Mouse (Mus musculus) embryonic facial prominence, embryonic 12.5 days (tissue): ENCODE data around the gene Ghrh. TPM values are rescaled to one million over a fixed set of nuclear protein-coding genes. Genes with fewer than 3 reads are reported as not detected.

ENCODE experiments used
- ATAC-seq: fragments of 200-750 bp; cut with Nextera tagmentation; 2 replicates; pipeline ENCODE4 v1.8.0; 2017; ENCODE audit not compliant: insufficient number of reproducible peaks, insufficient read depth, low FRiP score, low TSS enrichment
- H3K27ac ChIP-seq: fragments of 300-500 bp; sonication (generic); 2 replicates; pipeline ENCODE4 v1.5.1; 2016; ENCODE audit warnings: mild to moderate bottlenecking
- H3K27me3 ChIP-seq: fragments of 300-500 bp; sonication (generic); 2 replicates; pipeline ENCODE4 v1.6.1; 2016; ENCODE audit warnings: mild to moderate bottlenecking, moderate library complexity
- H3K36me3 ChIP-seq: fragments of 300-500 bp; sonication (generic); 2 replicates; pipeline ENCODE4 v1.6.1; 2016; ENCODE audit warnings: mild to moderate bottlenecking
- H3K4me1 ChIP-seq: fragments of 300-500 bp; sonication (generic); 2 replicates; pipeline ENCODE4 v1.6.1; 2016
- H3K4me2 ChIP-seq: fragments of 300-500 bp; sonication (generic); replicated peaks from 2 replicates; pipeline ENCODE4 v1.6.1; 2016; ENCODE audit warnings: mild to moderate bottlenecking, moderate library complexity
- H3K4me3 ChIP-seq: fragments of 300-500 bp; sonication (generic); 2 replicates; pipeline ENCODE4 v1.5.1; 2016; ENCODE audit warnings: mild to moderate bottlenecking
- H3K9ac ChIP-seq: fragments of 300-500 bp; sonication (generic); 2 replicates; pipeline ENCODE4 v1.6.1; 2016; ENCODE audit warnings: mild to moderate bottlenecking, moderate library complexity
- H3K9me3 ChIP-seq: fragments of 300-500 bp; sonication (generic); 2 replicates; pipeline ENCODE4 v1.6.1; 2016; ENCODE audit warnings: mild to moderate bottlenecking, moderate library complexity
- WGBS: fragments of 180-500 bp; shearing (Covaris S2); methylation state at CpG from one replicate; pipeline ENCODE4 v1.1.7; 2016; 5-methylcytosine and 5-hydroxymethylcytosine counted together
- polyA plus RNA-seq: library from polyadenylated mRNA; unstranded; fragments of >200 nt; fragmentation: Nextera tagmentation; extraction: Ambion mirVana; gene quantifications from 2 replicates; pipeline ENCODE4 v1.2.1, GENCODE M21; 2016

Ghrh gene
- polyA plus RNA-seq, 1 experiment from 2014 or later = 2.4 TPM

DNA sequence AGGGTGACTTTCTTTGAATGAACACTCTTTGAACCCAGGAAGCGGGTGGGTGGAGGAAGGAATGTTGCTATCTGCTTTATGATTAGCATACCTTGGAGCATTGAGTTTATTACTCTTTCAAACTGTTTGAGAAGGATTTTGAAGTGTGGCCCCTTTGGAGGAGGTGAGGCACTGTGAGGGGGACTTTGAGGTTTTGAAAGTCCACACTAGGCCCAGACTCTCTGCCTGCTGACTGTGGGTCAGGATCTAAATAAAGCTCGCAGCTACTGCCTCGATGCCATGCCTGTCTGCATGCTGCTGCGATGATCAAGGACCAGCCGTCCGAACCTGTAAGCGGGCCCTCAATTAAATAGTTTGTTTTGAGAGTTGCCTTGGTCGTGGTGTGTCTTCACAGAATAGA, 27.7 kb upstream of the Ghrh start:
- peaks cover 16% of the 10 kb centered on the region for H3K4me1 ChIP-seq
- no peak overlapping the region for H3K9ac ChIP-seq
- no peak for ATAC-seq
- peaks cover 23% of the 10 kb centered on the region; the same call in 1 of the 2 replicates for H3K36me3 ChIP-seq
- no peaks in the 10 kb centered on the region for H3K27me3 ChIP-seq
- WGBS = 56% methylated on average over 8 of the region's 8 CpGs
- no peak overlapping the region for H3K4me2 ChIP-seq
- no peaks in the 10 kb centered on the region for H3K9me3 ChIP-seq
- H3K4me3 ChIP-seq = no peak overlapping the region
- no peak overlapping the region for H3K27ac ChIP-seq

DNA sequence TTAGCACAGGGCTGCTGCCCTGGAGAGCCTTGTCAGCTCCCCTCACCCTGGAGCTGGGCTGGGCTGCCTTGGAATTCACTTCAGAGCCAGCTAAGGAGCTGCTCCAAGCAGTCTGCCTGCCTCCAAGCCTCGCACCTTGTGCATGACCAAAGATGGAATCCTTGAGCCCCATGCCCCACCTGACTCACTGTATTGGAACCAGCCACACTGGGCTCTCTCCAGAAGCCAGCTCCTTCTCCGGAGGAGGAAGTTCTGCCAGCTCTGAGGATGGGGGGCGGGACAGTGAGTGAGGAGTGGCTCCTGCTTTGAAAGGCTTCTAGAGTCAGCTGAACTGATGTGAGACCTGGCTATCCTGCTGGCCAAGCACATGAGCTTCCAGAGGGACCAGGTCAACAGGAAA, 26.4 kb upstream of the Ghrh start:
- H3K27me3 ChIP-seq = no peaks in the 10 kb centered on the region
- peaks cover 11% of the 10 kb centered on the region; the same call in 1 of the 2 replicates for H3K36me3 ChIP-seq
- H3K4me3 ChIP-seq = no peak overlapping the region
- no peak overlapping the region for H3K27ac ChIP-seq
- ATAC-seq = no peak
- WGBS = 82% methylated on average over 3 of the region's 3 CpGs
- no peaks in the 10 kb centered on the region for H3K9me3 ChIP-seq
- H3K4me1 ChIP-seq = peaks cover 18% of the 10 kb centered on the region
- no peak overlapping the region for H3K4me2 ChIP-seq
- no peak overlapping the region for H3K9ac ChIP-seq

DNA sequence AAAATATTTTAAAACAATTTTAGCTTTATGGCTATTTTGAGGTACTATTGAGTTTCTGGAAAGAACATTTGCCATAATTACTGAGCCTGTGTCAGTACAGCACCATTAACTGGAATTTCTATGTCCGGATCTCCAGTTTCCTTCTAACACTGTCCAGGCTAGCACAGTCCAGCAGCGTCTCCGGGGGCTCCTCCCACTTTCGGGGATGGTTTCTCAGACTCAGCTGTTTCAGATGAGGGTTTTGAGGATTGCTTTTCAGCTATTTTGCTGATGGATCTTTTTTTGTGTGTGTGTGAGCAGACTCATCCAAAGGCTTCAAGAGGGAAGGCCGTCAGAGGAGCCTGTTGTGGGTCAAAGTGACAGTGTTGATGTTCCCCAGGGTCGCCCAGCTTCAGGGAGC, 24.4 kb upstream of the Ghrh start:
- peaks cover 25% of the 10 kb centered on the region for H3K4me1 ChIP-seq
- WGBS = 64% methylated on average over 6 of the region's 6 CpGs
- H3K9me3 ChIP-seq = no peaks in the 10 kb centered on the region
- no peak for ATAC-seq
- H3K27me3 ChIP-seq = no peaks in the 10 kb centered on the region
- peaks cover 11% of the 10 kb centered on the region; the same call in 1 of the 2 replicates for H3K36me3 ChIP-seq
- H3K4me3 ChIP-seq = no peak overlapping the region
- H3K27ac ChIP-seq = no peak overlapping the region
- H3K9ac ChIP-seq = no peak overlapping the region
- no peak overlapping the region for H3K4me2 ChIP-seq

DNA sequence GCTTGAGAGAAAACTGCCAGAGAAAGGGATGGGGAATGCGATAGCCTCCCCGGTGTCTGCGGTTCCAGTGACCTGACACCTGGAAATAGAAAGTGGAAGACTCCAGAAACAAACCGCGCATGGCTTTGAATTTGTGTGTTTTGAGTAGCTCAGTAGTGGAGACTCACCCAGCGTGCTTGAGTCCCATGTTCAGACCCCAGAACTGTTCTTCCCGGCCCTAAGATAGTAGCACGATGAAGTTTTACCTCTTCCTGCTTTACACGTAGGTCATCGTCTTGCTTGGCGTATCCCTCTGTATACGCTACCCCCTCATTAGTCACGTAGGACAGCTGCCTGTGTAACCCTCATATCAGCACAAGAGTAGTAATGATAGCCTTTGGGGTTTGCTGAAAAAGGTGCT, 20.7 kb upstream of the Ghrh start:
- Histone ChIP-seq H3K36me3 (peaks cover 6% of the 10 kb centered on the region; the same call in 1 of the 2 replicates), H3K27me3 (no peaks in the 10 kb centered on the region), H3K4me1 (peaks cover 9% of the 10 kb centered on the region), H3K4me2 (peak overlapping the region; percentile 80), H3K9me3 (no peaks in the 10 kb centered on the region), H3K4me3 (peak overlapping the region; percentile 77), H3K9ac (peak overlapping the region; percentile 77), H3K27ac (peak overlapping the region; percentile 88)
- 4% methylated on average over 13 of the region's 13 CpGs for WGBS
- no peak for ATAC-seq

DNA sequence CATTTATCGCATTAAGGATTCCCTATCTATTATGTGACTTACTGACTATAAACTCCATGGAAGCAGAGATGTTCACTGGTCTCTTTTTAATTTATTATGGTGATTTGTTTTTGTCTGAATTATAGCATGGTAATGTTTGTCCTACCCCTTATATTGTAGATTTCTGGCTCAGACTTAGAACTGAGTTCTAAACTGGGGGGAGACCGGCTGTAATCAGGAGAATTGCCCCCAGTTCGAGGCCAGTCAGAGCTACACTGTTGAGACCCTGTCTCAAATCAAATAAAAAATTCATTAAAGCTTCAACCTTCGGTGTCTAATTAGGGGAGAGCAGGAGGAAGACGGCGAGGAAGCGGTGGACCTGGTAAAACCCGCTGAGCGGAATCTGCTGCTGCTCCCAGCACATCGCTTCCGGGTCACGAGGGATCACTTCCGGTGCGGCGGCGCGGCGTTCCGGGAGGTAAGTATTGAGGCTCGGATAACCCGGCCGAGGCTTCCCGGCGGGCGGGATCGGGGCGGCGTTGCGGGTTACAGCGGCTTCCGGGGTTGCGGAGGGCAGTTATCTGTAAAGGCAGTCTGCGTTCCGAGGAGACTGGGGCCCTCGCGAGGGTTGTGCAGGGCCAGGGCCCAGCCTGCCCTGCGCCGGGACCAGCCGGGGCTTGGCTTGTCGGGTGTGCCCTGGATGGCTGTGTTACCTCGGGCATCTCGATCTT, 20.0 kb upstream of the Ghrh start, which contains the start of gene Manbal:
Manbal (plus strand) TSS at position 411 of the 710 bp plus-strand sequence.
- Histone ChIP-seq H3K27me3 (no peaks in the 10 kb centered on the region), H3K4me2 (peak within 1 kb of the TSS; percentile 80), H3K9me3 (no peaks in the 10 kb centered on the region), H3K27ac (peak within 1 kb of the TSS; percentile 88), H3K9ac (peak within 1 kb of the TSS; percentile 77), H3K4me3 (peak within 1 kb of the TSS; percentile 77), H3K4me1 (peaks cover 9% of the 10 kb centered on the region), H3K36me3 (no peaks in the 10 kb centered on the region)
- ATAC-seq = peak; percentile 80
- 4% methylated on average over 42 of the region's 42 CpGs for WGBS

DNA sequence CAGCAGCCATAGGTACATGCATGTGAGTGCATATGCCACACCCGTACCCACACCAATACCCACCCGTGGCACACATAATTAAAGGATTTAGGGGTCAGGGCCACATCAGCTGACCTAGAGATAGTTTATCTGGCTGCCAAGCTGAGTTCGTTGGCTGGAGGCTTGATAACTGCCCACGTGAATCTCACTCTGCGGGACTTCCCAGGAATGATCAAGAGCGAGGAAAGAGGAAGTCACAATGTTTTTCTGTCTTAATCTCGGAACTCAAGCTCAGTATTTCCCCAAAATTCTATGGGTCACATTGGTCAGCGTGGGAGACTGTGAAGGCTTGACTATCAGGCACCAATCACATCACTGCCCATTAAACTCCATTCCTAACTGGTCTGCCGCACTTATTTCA, 19.5 kb upstream of the Ghrh start:
- Histone ChIP-seq H3K9ac (no peak overlapping the region), H3K4me2 (peak overlapping the region; percentile 80), H3K4me3 (no peak overlapping the region), H3K36me3 (no peaks in the 10 kb centered on the region), H3K27ac (no peak overlapping the region), H3K4me1 (peaks cover 9% of the 10 kb centered on the region), H3K9me3 (no peaks in the 10 kb centered on the region), H3K27me3 (no peaks in the 10 kb centered on the region)
- no peak for ATAC-seq
- whole genome bisulfite sequencing = 85% methylated on average over 9 of the region's 9 CpGs

DNA sequence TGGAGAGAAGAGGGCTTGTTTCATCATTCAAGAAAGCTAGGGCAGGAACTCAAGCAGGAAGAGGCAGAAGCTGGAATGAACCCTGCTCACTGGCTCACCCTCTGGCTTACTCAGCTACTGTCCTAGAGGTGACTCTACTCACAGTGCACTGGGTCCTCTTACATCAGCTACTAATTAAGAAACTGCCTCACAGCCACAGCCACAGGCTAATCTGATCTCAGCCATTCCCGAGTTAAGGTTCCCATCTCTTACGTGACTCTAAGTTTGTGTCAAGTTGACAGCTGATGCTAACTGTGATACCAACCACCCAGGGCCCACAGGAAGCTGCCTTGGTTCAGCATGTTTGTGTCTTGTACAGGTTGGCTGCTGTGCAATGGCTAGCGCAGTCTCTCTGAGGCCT, 15.7 kb upstream of the Ghrh start:
- no peak overlapping the region for H3K4me3 ChIP-seq
- no peak overlapping the region for H3K9ac ChIP-seq
- no peak overlapping the region for H3K27ac ChIP-seq
- H3K9me3 ChIP-seq = no peaks in the 10 kb centered on the region
- no peaks in the 10 kb centered on the region for H3K27me3 ChIP-seq
- H3K4me2 ChIP-seq = no peak overlapping the region
- no peak for ATAC-seq
- H3K36me3 ChIP-seq = no peaks in the 10 kb centered on the region
- 61% methylated on average over 3 of the region's 3 CpGs for WGBS
- H3K4me1 ChIP-seq = peaks cover 1% of the 10 kb centered on the region; the same call in 1 of the 2 replicates

DNA sequence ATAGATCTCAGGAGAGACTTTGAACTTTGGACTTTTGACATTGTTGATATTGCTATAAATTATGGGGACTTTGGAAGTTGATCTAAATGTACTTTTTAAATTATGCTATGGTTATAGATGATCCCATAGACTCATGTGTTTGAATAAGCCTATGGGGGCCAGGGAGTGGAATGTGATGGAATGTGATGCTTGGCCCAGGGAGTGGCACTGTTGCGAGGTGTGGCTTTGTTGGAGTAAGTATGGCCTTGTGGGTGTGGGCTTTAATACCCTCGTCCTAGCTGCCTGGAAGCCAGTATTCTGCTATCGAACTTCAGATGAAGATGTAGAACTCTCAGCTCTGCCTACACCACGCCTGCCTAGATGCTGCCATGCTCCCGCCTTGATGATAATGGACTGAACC, 12.7 kb upstream of the Ghrh start:
- no peak for ATAC-seq
- H3K4me1 ChIP-seq = no peaks in the 10 kb centered on the region
- no peak overlapping the region for H3K4me3 ChIP-seq
- H3K27me3 ChIP-seq = no peaks in the 10 kb centered on the region
- H3K9me3 ChIP-seq = no peaks in the 10 kb centered on the region
- H3K4me2 ChIP-seq = no peak overlapping the region
- no peak overlapping the region for H3K9ac ChIP-seq
- 82% methylated on average over 5 of the region's 5 CpGs for WGBS
- no peaks in the 10 kb centered on the region for H3K36me3 ChIP-seq
- H3K27ac ChIP-seq = no peak overlapping the region

DNA sequence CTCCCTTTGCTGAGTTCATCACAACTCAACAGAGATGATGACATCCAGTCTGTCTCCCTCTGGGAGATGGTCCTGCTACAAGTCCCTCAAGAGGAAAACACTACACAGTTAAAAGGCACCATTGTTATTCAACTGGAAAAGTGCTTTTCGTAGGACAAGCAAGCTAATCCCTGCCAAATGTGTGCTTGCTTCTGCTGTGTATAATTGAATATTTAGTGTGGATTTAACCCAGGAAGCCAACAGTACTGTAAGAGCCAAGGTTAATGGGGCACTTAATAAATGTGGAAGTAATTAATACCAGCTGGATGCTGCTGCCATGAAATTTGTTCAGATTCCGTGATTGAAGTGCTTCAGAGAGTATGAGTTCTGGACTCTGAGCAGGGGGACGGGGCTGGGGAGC, 6.8 kb upstream of the Ghrh start:
- 37% methylated on average over 3 of the region's 3 CpGs for WGBS
- Histone ChIP-seq H3K36me3 (no peaks in the 10 kb centered on the region), H3K4me3 (no peak overlapping the region), H3K9me3 (no peaks in the 10 kb centered on the region), H3K4me1 (peaks cover 6% of the 10 kb centered on the region; the same call in 1 of the 2 replicates), H3K9ac (no peak overlapping the region), H3K4me2 (no peak overlapping the region), H3K27ac (no peak overlapping the region), H3K27me3 (no peaks in the 10 kb centered on the region)
- ATAC-seq = no peak

DNA sequence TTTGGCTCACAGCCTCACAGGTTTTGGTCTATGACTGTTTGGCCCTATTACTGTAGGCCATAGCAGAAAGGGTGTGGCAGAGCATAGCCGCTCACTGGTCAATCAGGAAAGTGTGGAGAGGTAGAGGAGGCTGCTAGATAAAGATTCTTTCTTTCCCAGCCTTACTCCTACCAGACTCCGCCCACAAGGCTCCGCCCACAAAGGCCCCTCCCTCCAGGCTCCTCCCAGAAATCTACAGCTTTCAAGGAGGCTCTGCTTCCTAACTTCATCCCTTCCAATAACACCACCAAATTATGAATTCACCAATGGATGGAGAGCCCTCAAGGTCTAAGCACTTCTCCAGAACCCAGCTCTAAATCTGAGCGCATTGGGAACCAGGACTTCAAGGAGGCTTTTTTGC, 5.9 kb upstream of the Ghrh start:
- no peak for ATAC-seq
- 76% methylated on average over 4 of the region's 4 CpGs for WGBS

DNA sequence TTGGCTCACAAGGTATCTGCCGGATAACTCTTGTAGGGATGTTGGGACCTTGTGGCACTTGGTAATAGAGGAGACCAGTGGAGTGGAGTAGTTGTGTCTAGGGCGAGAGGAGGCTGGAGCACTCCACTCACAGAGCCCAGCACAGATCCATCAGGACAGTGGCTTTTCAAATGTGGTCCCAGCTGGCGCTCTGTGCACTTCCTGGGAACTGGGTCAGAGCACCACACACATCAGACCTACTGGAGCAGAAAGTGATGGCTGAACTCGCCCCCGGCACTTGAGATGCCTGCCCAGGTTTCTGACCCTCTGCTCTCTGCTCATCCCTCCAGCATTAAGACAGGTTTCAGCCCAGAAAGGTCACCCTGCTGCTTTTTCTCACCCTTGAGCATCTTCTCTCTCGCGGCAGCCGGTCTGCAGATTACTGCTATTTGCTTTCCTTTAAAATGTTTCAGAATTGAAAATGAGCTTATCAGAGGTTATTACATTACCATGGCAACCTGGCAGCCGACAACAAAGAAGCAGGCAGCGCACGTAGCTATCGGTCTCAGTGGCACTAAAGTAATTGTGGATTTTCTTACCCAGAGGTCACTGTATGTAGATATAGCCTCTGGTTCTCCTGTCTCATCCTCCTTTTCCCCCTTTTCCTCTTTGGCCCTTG, 1.9 kb upstream of the Ghrh start:
- Histone ChIP-seq H3K27me3 (no peaks in the 10 kb centered on the region), H3K27ac (0 out of 2 replicates have a peak overlapping the region, but pooled peaks have one; percentile 19), H3K9ac (no peak overlapping the region), H3K4me3 (no peak overlapping the region), H3K36me3 (no peaks in the 10 kb centered on the region), H3K9me3 (no peaks in the 10 kb centered on the region), H3K4me2 (no peak overlapping the region), H3K4me1 (peaks cover 8% of the 10 kb centered on the region; the same call in 1 of the 2 replicates)
- 66% methylated on average over 12 of the region's 12 CpGs for WGBS
- no peak for ATAC-seq

More for the DNA sequence above, 5.9 kb upstream of the Ghrh start:
- no peaks in the 10 kb centered on the region for H3K27me3 ChIP-seq
- no peaks in the 10 kb centered on the region for H3K9me3 ChIP-seq
- no peak overlapping the region for H3K9ac ChIP-seq
- no peak overlapping the region for H3K4me2 ChIP-seq
- H3K27ac ChIP-seq = no peak overlapping the region
- no peak overlapping the region for H3K4me3 ChIP-seq
- H3K4me1 ChIP-seq = peaks cover 6% of the 10 kb centered on the region; the same call in 1 of the 2 replicates
- no peaks in the 10 kb centered on the region for H3K36me3 ChIP-seq

DNA sequence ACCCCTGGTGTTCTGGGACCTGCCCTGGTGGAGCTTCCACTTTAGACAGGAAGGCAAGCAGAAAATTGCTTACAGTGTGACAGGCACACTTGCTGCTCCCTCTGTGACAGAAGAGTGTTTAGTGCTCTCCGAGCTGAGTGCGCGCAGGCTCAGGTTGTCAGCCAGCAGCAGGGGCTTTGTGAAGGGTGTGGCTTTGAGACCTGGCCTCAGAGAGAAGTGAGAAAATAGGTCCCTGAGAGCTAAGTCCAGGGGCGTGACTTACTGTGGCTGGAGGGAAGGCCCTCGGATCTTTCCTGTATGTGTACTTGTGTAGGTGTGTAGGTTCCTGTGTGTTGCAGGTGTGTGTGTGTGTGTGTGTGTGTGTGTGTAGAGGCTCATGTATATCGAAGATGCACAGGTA, 4.0 kb downstream of the Ghrh start:
- 69% methylated on average over 6 of the region's 6 CpGs for WGBS
- Histone ChIP-seq H3K36me3 (no peaks in the 10 kb centered on the region), H3K4me1 (peaks cover 10% of the 10 kb centered on the region; the same call in 1 of the 2 replicates), H3K9ac (no peak overlapping the region), H3K9me3 (no peaks in the 10 kb centered on the region), H3K27ac (no peak overlapping the region), H3K4me3 (no peak overlapping the region), H3K4me2 (no peak overlapping the region), H3K27me3 (no peaks in the 10 kb centered on the region)
- no peak for ATAC-seq
